Mouse (Mus musculus): ENCODE results near the gene Wfdc13. TPM values are rescaled to one million over a fixed set of nuclear protein-coding genes. Genes with fewer than 3 reads are reported as not detected.

The Wfdc13 gene
- polyA plus RNA-seq, 1 experiment from 2014 or later: 4.2 TPM

GRCm38 (mm10) chr2:164734839-164735238 lies 49.9 kb downstream of the Wfdc13 start:
- no peak overlapping the region for H3K4me3 ChIP-seq (replicated peaks; ENCODE audit: low read length)
- no peak overlapping the region for H3K9ac ChIP-seq (ENCODE audit: low read length)
- H3K36me3 ChIP-seq (ENCODE audit: control insufficient read depth, insufficient read depth, low read length): no peaks in the 10 kb centered on the region
- H3K4me2 ChIP-seq (ENCODE audit: low read depth, low read length): no peak overlapping the region
- 60% methylated on average over 5 of the region's 5 CpGs for WGBS
- ATAC-seq (ENCODE audit: insufficient read depth, low FRiP score): no peak; the same call in 1 of the 2 replicates
- peak overlapping the region; percentile 51; the same call in 1 of the 2 replicates for H3K27ac ChIP-seq (ENCODE audit: low read length)
- H3K27me3 ChIP-seq (ENCODE audit: control insufficient read depth, insufficient read depth, low read length): no peaks in the 10 kb centered on the region
- no peaks in the 10 kb centered on the region for H3K4me1 ChIP-seq (ENCODE audit: control insufficient read depth, insufficient read depth, low read length)
- H3K9me3 ChIP-seq (replicated peaks; ENCODE audit: control insufficient read depth, low read length): no peaks in the 10 kb centered on the region

GRCm38 (mm10) chr2:164735446-164735845 lies 50.5 kb downstream of the Wfdc13 start:
- no peaks in the 10 kb centered on the region for H3K4me1 ChIP-seq (ENCODE audit: control insufficient read depth, insufficient read depth, low read length)
- H3K9ac ChIP-seq (ENCODE audit: low read length): no peak overlapping the region
- ATAC-seq (ENCODE audit: insufficient read depth, low FRiP score): no peak
- WGBS: 78% methylated on average over 5 of the region's 5 CpGs
- no peaks in the 10 kb centered on the region for H3K9me3 ChIP-seq (replicated peaks; ENCODE audit: control insufficient read depth, low read length)
- no peaks in the 10 kb centered on the region for H3K36me3 ChIP-seq (ENCODE audit: control insufficient read depth, insufficient read depth, low read length)
- H3K27me3 ChIP-seq (ENCODE audit: control insufficient read depth, insufficient read depth, low read length): no peaks in the 10 kb centered on the region
- peak overlapping the region; percentile 51; the same call in 1 of the 2 replicates for H3K27ac ChIP-seq (ENCODE audit: low read length)
- no peak overlapping the region for H3K4me2 ChIP-seq (ENCODE audit: low read depth, low read length)
- no peak overlapping the region for H3K4me3 ChIP-seq (replicated peaks; ENCODE audit: low read length)

Other genes with a start within 250 kb of the Wfdc13 start
- 150 and 173 TPM in 2 replicates for gene Sdc4, start 241.2 kb upstream of the Wfdc13 start, polyA plus RNA-seq (2015; fragmentation: Nextera tagmentation; extraction: Ambion mirVana)
- gene Sys1, start 228.1 kb upstream of the Wfdc13 start, polyA plus RNA-seq (2015; fragmentation: Nextera tagmentation; extraction: Ambion mirVana): 48.1 and 49.4 TPM in 2 replicates
- gene Gm20458, start 224.1 kb upstream of the Wfdc13 start, polyA plus RNA-seq (2015; fragmentation: Nextera tagmentation; extraction: Ambion mirVana): 17.2 and 19.2 TPM in 2 replicates
- not detected in 2 replicates for gene Trp53tg5, start 211.4 kb upstream of the Wfdc13 start, polyA plus RNA-seq (2015; fragmentation: Nextera tagmentation; extraction: Ambion mirVana)
- 12.1 and 21.3 TPM in 2 replicates for gene Dbndd2, start 199.0 kb upstream of the Wfdc13 start, polyA plus RNA-seq (2015; fragmentation: Nextera tagmentation; extraction: Ambion mirVana)
- gene Pigt, start 187.6 kb upstream of the Wfdc13 start, polyA plus RNA-seq (2015; fragmentation: Nextera tagmentation; extraction: Ambion mirVana): 69.6 and 72.9 TPM in 2 replicates
- 155 and 197 TPM in 2 replicates for gene Wfdc2, start 122.7 kb upstream of the Wfdc13 start, polyA plus RNA-seq (2015; fragmentation: Nextera tagmentation; extraction: Ambion mirVana)
- gene Spint3, start 111.6 kb upstream of the Wfdc13 start, polyA plus RNA-seq (2015; fragmentation: Nextera tagmentation; extraction: Ambion mirVana): not detected in 2 replicates
- 1.3 and 2.2 TPM in 2 replicates for gene Wfdc6a, start 99.7 kb upstream of the Wfdc13 start, polyA plus RNA-seq (2015; fragmentation: Nextera tagmentation; extraction: Ambion mirVana)
- gene Eppin, start 91.5 kb upstream of the Wfdc13 start, polyA plus RNA-seq (2015; fragmentation: Nextera tagmentation; extraction: Ambion mirVana): not detected in 2 replicates
- not detected in 2 replicates for gene Wfdc6b, start 71.6 kb upstream of the Wfdc13 start, polyA plus RNA-seq (2015; fragmentation: Nextera tagmentation; extraction: Ambion mirVana)
- gene Wfdc8, start 71.5 kb upstream of the Wfdc13 start, polyA plus RNA-seq (2015; fragmentation: Nextera tagmentation; extraction: Ambion mirVana): not detected in 2 replicates
- gene Wfdc16, start 46.3 kb upstream of the Wfdc13 start, polyA plus RNA-seq (2015; fragmentation: Nextera tagmentation; extraction: Ambion mirVana): not detected in 2 replicates
- gene Wfdc10, start 29.1 kb upstream of the Wfdc13 start, polyA plus RNA-seq (2015; fragmentation: Nextera tagmentation; extraction: Ambion mirVana): 0.79 TPM in 1 of 2 replicates, not detected in the other
- gene Wfdc9, start 28.5 kb upstream of the Wfdc13 start, polyA plus RNA-seq (2015; fragmentation: Nextera tagmentation; extraction: Ambion mirVana): not detected in 2 replicates
- gene Wfdc11, start 11.0 kb upstream of the Wfdc13 start, polyA plus RNA-seq (2015; fragmentation: Nextera tagmentation; extraction: Ambion mirVana): not detected in 2 replicates
- not detected in 2 replicates for gene Spint4, start 13.4 kb downstream of the Wfdc13 start, polyA plus RNA-seq (2015; fragmentation: Nextera tagmentation; extraction: Ambion mirVana)
- gene Spint5, start 30.2 kb downstream of the Wfdc13 start, polyA plus RNA-seq (2015; fragmentation: Nextera tagmentation; extraction: Ambion mirVana): not detected in 2 replicates
- gene Wfdc3, start 60.8 kb downstream of the Wfdc13 start, polyA plus RNA-seq (2015; fragmentation: Nextera tagmentation; extraction: Ambion mirVana): 1.3 and 1.9 TPM in 2 replicates
- gene Dnttip1, start 60.9 kb downstream of the Wfdc13 start, polyA plus RNA-seq (2015; fragmentation: Nextera tagmentation; extraction: Ambion mirVana): 58.0 and 58.3 TPM in 2 replicates
- gene Ube2c, start 84.8 kb downstream of the Wfdc13 start, polyA plus RNA-seq (2015; fragmentation: Nextera tagmentation; extraction: Ambion mirVana): 332 and 335 TPM in 2 replicates
- gene Tnnc2, start 94.9 kb downstream of the Wfdc13 start, polyA plus RNA-seq (2015; fragmentation: Nextera tagmentation; extraction: Ambion mirVana): 15.7 and 377 TPM in 2 replicates
- 26.3 and 26.5 TPM in 2 replicates for gene Snx21, start 100.7 kb downstream of the Wfdc13 start, polyA plus RNA-seq (2015; fragmentation: Nextera tagmentation; extraction: Ambion mirVana)
- 23.8 and 23.9 TPM in 2 replicates for gene Acot8, start 119.8 kb downstream of the Wfdc13 start, polyA plus RNA-seq (2015; fragmentation: Nextera tagmentation; extraction: Ambion mirVana)
- gene Zswim3, start 120.0 kb downstream of the Wfdc13 start, polyA plus RNA-seq (2015; fragmentation: Nextera tagmentation; extraction: Ambion mirVana): 8.8 TPM in 2 replicates
- gene Zswim1, start 137.6 kb downstream of the Wfdc13 start, polyA plus RNA-seq (2015; fragmentation: Nextera tagmentation; extraction: Ambion mirVana): 15.6 and 16.5 TPM in 2 replicates
- not detected in 2 replicates for gene Spata25, start 143.4 kb downstream of the Wfdc13 start, polyA plus RNA-seq (2015; fragmentation: Nextera tagmentation; extraction: Ambion mirVana)
- 159 and 162 TPM in 2 replicates for gene Ctsa, start 147.8 kb downstream of the Wfdc13 start, polyA plus RNA-seq (2015; fragmentation: Nextera tagmentation; extraction: Ambion mirVana)
- gene Neurl2, start 148.3 kb downstream of the Wfdc13 start, polyA plus RNA-seq (2015; fragmentation: Nextera tagmentation; extraction: Ambion mirVana): 7.2 and 7.9 TPM in 2 replicates
- 60.1 and 76.5 TPM in 2 replicates for gene Pltp, start 172.6 kb downstream of the Wfdc13 start, polyA plus RNA-seq (2015; fragmentation: Nextera tagmentation; extraction: Ambion mirVana)
- 58.6 and 69.6 TPM in 2 replicates for gene Pcif1, start 194.2 kb downstream of the Wfdc13 start, polyA plus RNA-seq (2015; fragmentation: Nextera tagmentation; extraction: Ambion mirVana)
- gene Zfp335, start 226.7 kb downstream of the Wfdc13 start, polyA plus RNA-seq (2015; fragmentation: Nextera tagmentation; extraction: Ambion mirVana): 11.3 and 12.4 TPM in 2 replicates